Mouse (Mus musculus) stomach, postnatal 0 days (tissue): ENCODE results near the gene Tmem108. TPM values are rescaled to one million over a fixed set of nuclear protein-coding genes. Genes with fewer than 3 reads are reported as not detected.

ENCODE experiments used
- ATAC-seq: fragments of 200-750 bp; cut with Nextera tagmentation; 2 replicates; pipeline ENCODE4 v1.8.0; 2017; ENCODE audit not compliant: low FRiP score, low TSS enrichment
- DNase-seq: peaks from one replicate; pipeline ENCODE4 v3.0.0-alpha.2; 2016; ENCODE audit warnings: low spot score
- H3K27ac ChIP-seq: fragments of 300-500 bp; sonication (generic); replicated peaks from 2 replicates; pipeline ENCODE4 v1.5.1; 2014; ENCODE audit warnings: mild to moderate bottlenecking, control low read depth
- H3K27me3 ChIP-seq: fragments of 300-500 bp; sonication (generic); 2 replicates; pipeline ENCODE4 v1.6.1; 2014; ENCODE audit warnings: low read length; ENCODE audit not compliant: control insufficient read depth, insufficient read depth
- H3K36me3 ChIP-seq: fragments of 300-500 bp; sonication (generic); 2 replicates; pipeline ENCODE4 v1.6.1; 2014; ENCODE audit warnings: low read length, mixed read lengths; ENCODE audit not compliant: control insufficient read depth, insufficient read depth
- H3K4me1 ChIP-seq: fragments of 300-500 bp; sonication (generic); replicated peaks from 2 replicates; pipeline ENCODE4 v1.6.1; 2014; ENCODE audit warnings: antibody characterized with exemption; ENCODE audit not compliant: control insufficient read depth, insufficient read depth
- H3K4me2 ChIP-seq: fragments of 300-500 bp; sonication (generic); replicated peaks from 2 replicates; pipeline ENCODE4 v1.6.1; 2014; ENCODE audit warnings: low read depth, mild to moderate bottlenecking, control low read depth, moderate library complexity
- H3K4me3 ChIP-seq: fragments of 300-500 bp; sonication (generic); 2 replicates; pipeline ENCODE4 v1.5.1; 2014; ENCODE audit warnings: low read depth, low read length, control low read depth
- H3K9ac ChIP-seq: fragments of 300-500 bp; sonication (generic); 2 replicates; pipeline ENCODE4 v1.6.1; 2014; ENCODE audit warnings: mild to moderate bottlenecking, low read length, control low read depth, mixed read lengths
- H3K9me3 ChIP-seq: fragments of 300-500 bp; sonication (generic); 2 replicates; pipeline ENCODE4 v1.6.1; 2016; ENCODE audit warnings: low read length; ENCODE audit not compliant: control insufficient read depth
- CTCF ChIP-seq: IDR thresholded peaks from 2 replicates; pipeline ENCODE4 v1.5.1; 2016; ENCODE audit warnings: antibody characterized with exemption, low read depth, mild to moderate bottlenecking, moderate library complexity
- EP300 ChIP-seq: optimal IDR thresholded peaks from 2 replicates; pipeline ENCODE3; 2016; ENCODE audit warnings: antibody characterized with exemption
- WGBS: fragments of 180-500 bp; shearing (Covaris S2); extraction: QIAGEN DNeasy Blood & Tissue Kit; methylation state at CpG from one replicate; pipeline ENCODE4 v1.1.7; 2014; 5-methylcytosine and 5-hydroxymethylcytosine counted together
- polyA plus RNA-seq: library from polyadenylated mRNA; unstranded; fragments of >200 nt; fragmentation: Nextera tagmentation; extraction: Ambion mirVana; gene quantifications from 2 replicates; pipeline ENCODE4 v1.2.1, GENCODE M21; 2015

Gene Tmem108
- polyA plus RNA-seq, 1 experiment from 2014 or later: 4.2 TPM

DNA sequence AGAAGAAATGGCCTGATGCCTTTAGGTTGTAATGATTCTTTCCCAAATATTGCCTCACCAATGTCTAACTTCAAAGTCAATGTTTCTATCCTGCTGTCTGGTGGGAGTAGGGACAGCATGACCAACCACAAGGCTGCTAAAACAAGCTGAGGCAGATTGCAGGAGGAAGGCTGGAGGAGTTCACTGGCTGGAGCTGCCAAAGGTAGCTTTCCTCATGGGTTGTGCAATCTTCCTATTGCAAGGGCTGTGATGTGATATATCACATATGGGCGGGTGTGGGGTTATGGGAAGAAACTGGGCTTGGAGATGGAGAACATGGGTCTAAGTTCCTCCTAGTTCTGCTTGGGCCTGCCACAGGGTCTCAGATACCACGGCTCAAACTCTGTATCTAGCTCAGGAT lies 163.8 kb downstream of the Tmem108 start:
- no peaks in the 10 kb centered on the region for H3K27me3 ChIP-seq
- H3K9me3 ChIP-seq: no peaks in the 10 kb centered on the region
- no peaks in the 10 kb centered on the region for H3K4me1 ChIP-seq
- no peak overlapping the region for H3K4me3 ChIP-seq
- no peaks in the 10 kb centered on the region for H3K36me3 ChIP-seq
- ATAC-seq (no peak), DNase-seq (no peak)
- 70% methylated on average over 2 of the region's 2 CpGs for WGBS
- no peak overlapping the region for H3K4me2 ChIP-seq
- TF ChIP-seq CTCF: no peak
- TF ChIP-seq EP300: no peak
- H3K9ac ChIP-seq: no peak overlapping the region
- no peak overlapping the region for H3K27ac ChIP-seq

- no peak for TF ChIP-seq CTCF
- no peak for TF ChIP-seq EP300
- no peak overlapping the region for H3K4me2 ChIP-seq
- H3K27me3 ChIP-seq: no peaks in the 10 kb centered on the region
- no peak for DNase-seq
- H3K9ac ChIP-seq: no peak overlapping the region
- 52% methylated on average over 6 of the region's 6 CpGs for WGBS
- H3K36me3 ChIP-seq: no peaks in the 10 kb centered on the region
- no peak overlapping the region for H3K27ac ChIP-seq
- no peaks in the 10 kb centered on the region for H3K9me3 ChIP-seq
- H3K4me1 ChIP-seq: no peaks in the 10 kb centered on the region
- no peak overlapping the region for H3K4me3 ChIP-seq
- ATAC-seq: 0 out of 2 replicates have a peak, but pooled peaks have one; percentile 29
Measured at GRCm38 (mm10) chr9:103595190-103595837, 166.3 kb downstream of the Tmem108 start.

GRCm38 (mm10) chr9:103594423-103595189 lies 167.0 kb downstream of the Tmem108 start:
- Histone ChIP-seq H3K4me3 (no peak overlapping the region), H3K27ac (no peak overlapping the region), H3K9ac (no peak overlapping the region), H3K27me3 (no peaks in the 10 kb centered on the region), H3K9me3 (no peaks in the 10 kb centered on the region), H3K4me2 (no peak overlapping the region), H3K36me3 (no peaks in the 10 kb centered on the region), H3K4me1 (no peaks in the 10 kb centered on the region)
- no peak for TF ChIP-seq CTCF
- TF ChIP-seq EP300: no peak
- ATAC-seq (no peak), DNase-seq (no peak)
- 73% methylated on average over 7 of the region's 7 CpGs for WGBS

DNA sequence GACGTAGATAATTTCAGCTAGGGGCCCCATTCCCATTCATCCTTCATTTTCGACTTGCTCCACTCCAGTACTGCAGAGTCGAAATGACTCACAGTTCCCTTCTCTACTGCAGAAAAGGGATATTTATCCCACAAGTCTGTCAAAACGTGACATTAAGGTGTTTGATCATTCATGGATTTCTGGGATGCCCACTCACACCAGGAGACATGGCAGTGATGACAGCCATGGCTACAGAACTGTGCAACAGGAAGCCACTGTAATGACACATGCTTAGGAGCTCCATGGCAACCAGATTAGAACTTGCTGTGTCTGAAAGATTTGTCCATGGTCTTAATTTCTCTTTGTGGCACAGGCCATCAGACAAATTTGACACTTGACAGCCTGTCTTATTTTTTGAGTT lies 168.6 kb downstream of the Tmem108 start:
- ATAC-seq: no peak
- Histone ChIP-seq H3K4me2 (no peak overlapping the region), H3K4me3 (no peak overlapping the region), H3K36me3 (no peaks in the 10 kb centered on the region), H3K27me3 (no peaks in the 10 kb centered on the region), H3K9me3 (no peaks in the 10 kb centered on the region), H3K27ac (no peak overlapping the region), H3K4me1 (no peaks in the 10 kb centered on the region), H3K9ac (no peak overlapping the region)
- WGBS: 54% methylated on average over 4 of the region's 4 CpGs
- TF ChIP-seq EP300: no peak
- TF ChIP-seq CTCF: no peak
- DNase-seq: no peak

GRCm38 (mm10) chr9:103591962-103592361 lies 169.7 kb downstream of the Tmem108 start:
- H3K9me3 ChIP-seq: no peaks in the 10 kb centered on the region
- no peak overlapping the region for H3K9ac ChIP-seq
- ATAC-seq: no peak
- H3K4me3 ChIP-seq: no peak overlapping the region
- no peaks in the 10 kb centered on the region for H3K36me3 ChIP-seq
- H3K4me1 ChIP-seq: no peaks in the 10 kb centered on the region
- DNase-seq: no peak
- H3K27me3 ChIP-seq: no peaks in the 10 kb centered on the region
- TF ChIP-seq CTCF (no peak), EP300 (no peak)
- 87% methylated on average over 4 of the region's 4 CpGs for WGBS
- no peak overlapping the region for H3K27ac ChIP-seq
- no peak overlapping the region for H3K4me2 ChIP-seq

DNA sequence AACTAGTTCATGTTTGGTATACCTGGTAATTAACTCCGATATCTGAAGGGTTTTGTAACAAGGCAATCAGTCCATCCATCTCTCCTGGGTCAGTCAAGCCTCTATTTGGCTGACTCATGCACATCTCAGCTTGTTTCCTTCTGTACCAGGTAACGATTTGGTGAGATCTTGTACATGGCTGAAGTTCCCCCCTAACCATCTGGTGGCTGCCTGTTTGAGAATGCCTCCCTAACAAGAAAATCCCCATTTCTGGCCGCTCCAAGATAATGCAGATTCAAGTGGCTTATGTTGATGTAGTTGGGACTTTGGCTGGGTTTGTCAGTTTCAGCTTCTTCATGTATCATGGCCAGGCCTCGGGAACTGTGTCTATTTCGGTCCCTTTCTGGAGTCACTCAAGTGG lies 170.8 kb downstream of the Tmem108 start:
- Histone ChIP-seq H3K4me2 (no peak overlapping the region), H3K9ac (no peak overlapping the region), H3K27ac (no peak overlapping the region), H3K9me3 (no peaks in the 10 kb centered on the region), H3K4me3 (no peak overlapping the region), H3K4me1 (no peaks in the 10 kb centered on the region), H3K36me3 (no peaks in the 10 kb centered on the region), H3K27me3 (no peaks in the 10 kb centered on the region)
- ATAC-seq: no peak
- no peak for DNase-seq
- TF ChIP-seq CTCF (no peak), EP300 (no peak)
- 87% methylated on average over 5 of the region's 5 CpGs for WGBS
